Mouse (Mus musculus) liver, embryonic 13.5 days (tissue): ENCODE results near the gene Zmiz2. TPM values are rescaled to one million over a fixed set of nuclear protein-coding genes. Genes with fewer than 3 reads are reported as not detected.

Experiments
- microRNA-seq: library from miRNA; unstranded; fragments of <30 nt; microRNA quantifications from one replicate; pipeline ENCODE4, GENCODE M21; 2016
- polyA plus RNA-seq: library from polyadenylated mRNA; unstranded; fragments of >200 nt; fragmentation: Nextera tagmentation; extraction: Ambion mirVana; gene quantifications from 2 replicates; pipeline ENCODE4 v1.2.1, GENCODE M21; 2015

Zmiz2 gene
- polyA plus RNA-seq, 1 experiment from 2014 or later, result 4.7 TPM

Small RNA genes lying within 50 kb of the gene (microRNA-seq; reads per million reads assigned to microRNA genes)
- not detected for gene Mir7651

Other genes with a start within 250 kb of the Zmiz2 start
- 0.09 and 0.13 TPM in 2 replicates for gene A730071L15Rik, start 189.0 kb upstream of the Zmiz2 start, polyA plus RNA-seq
- 15.9 TPM in 2 replicates for gene Nudcd3, start 188.7 kb upstream of the Zmiz2 start, polyA plus RNA-seq
- gene Npc1l1, start 158.9 kb upstream of the Zmiz2 start, polyA plus RNA-seq, result 0.08 and 0.10 TPM in 2 replicates
- gene Ddx56, start 121.3 kb upstream of the Zmiz2 start, polyA plus RNA-seq, result 72.6 and 78.4 TPM in 2 replicates
- 37.0 and 42.9 TPM in 2 replicates for gene Tmed4, start 114.2 kb upstream of the Zmiz2 start, polyA plus RNA-seq
- gene Ogdh, start 97.4 kb upstream of the Zmiz2 start, polyA plus RNA-seq, result 83.9 and 102 TPM in 2 replicates
- gene Ppia, start 26.4 kb downstream of the Zmiz2 start, polyA plus RNA-seq, result 3,630 and 3,871 TPM in 2 replicates
- gene H2afv, start 55.4 kb downstream of the Zmiz2 start, polyA plus RNA-seq, result 109 and 112 TPM in 2 replicates
- gene Purb, start 86.8 kb downstream of the Zmiz2 start, polyA plus RNA-seq, result 11.1 and 12.6 TPM in 2 replicates
- gene Myo1g, start 131.9 kb downstream of the Zmiz2 start, polyA plus RNA-seq, result 4.7 and 5.3 TPM in 2 replicates
- 45.8 and 46.1 TPM in 2 replicates for gene Ccm2, start 157.8 kb downstream of the Zmiz2 start, polyA plus RNA-seq
- gene Nacad, start 217.0 kb downstream of the Zmiz2 start, polyA plus RNA-seq, result 5.0 and 5.7 TPM in 2 replicates
- 46.1 and 46.2 TPM in 2 replicates for gene Tbrg4, start 237.0 kb downstream of the Zmiz2 start, polyA plus RNA-seq
- gene Wap, start 249.6 kb downstream of the Zmiz2 start, polyA plus RNA-seq, result not detected in 2 replicates